Mouse (Mus musculus) lung, postnatal 36 days (tissue): Measurements from ENCODE around the gene Gm17662.

Source experiments
- DNase-seq: peaks from one replicate; pipeline ENCODE4 v3.0.0; 2022; ENCODE audit warnings: mixed read lengths

Gene Gm17662

DNA sequence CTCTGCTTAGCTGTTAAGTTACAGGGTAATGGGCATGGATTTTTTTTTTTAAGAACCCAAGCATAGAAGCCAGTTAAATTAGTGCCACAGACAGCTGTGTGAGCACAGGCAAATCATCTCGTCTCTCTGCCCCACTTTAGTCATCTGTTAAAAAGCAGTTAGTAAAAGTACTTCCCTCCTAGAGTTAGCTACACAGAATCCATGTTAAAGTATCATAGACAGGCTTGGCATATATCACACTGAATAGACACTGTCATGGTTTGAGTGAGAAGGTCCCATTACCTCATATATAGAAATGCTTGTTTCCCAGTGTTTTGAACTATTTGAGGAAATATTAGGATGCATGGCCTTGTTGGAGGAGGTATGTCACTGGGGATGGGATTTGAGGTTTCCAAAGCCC is at the start of gene Gm17662:
Gm17662 (plus strand) TSS at position 301 of the 400 bp plus-strand sequence.
- no peak for DNase-seq

DNA sequence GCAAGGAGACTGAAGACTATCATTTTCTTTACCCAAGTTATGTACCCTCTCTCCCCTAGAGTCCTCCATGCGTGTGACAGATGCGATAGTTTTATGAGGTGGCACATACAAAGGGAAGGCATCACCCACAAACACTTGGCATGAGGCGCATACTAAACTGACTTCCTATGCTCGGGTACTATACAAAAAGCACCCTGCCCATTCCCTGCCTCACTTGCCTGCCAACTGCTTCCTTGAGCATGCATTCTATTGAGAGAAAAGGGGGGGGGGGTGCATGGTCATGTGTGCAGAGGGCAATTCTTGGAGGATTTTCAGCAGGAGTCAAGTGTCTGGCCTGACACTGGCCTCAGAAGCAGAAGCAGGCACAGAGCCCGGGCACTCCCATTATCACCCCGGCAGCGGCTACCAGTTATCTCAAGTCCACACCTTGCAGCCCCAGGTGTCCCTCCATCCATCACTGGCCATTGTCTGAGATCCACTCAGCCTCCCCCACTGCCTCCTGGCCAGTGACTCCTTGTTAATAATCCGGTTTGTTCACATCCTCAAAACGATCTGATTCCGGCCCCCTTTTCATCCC is 46.3 kb upstream of the Gm17662 start:
- no peak for DNase-seq

GRCm38 (mm10) chr4:104813617-104814016 is 43.5 kb upstream of the Gm17662 start:
- DNase-seq, result no peak

GRCm38 (mm10) chr4:104816519-104817232 is 40.5 kb upstream of the Gm17662 start:
- DNase-seq, result no peak

GRCm38 (mm10) chr4:104817509-104817908 is 39.6 kb upstream of the Gm17662 start:
- DNase-seq, result no peak

GRCm38 (mm10) chr4:104818986-104819385 is 38.1 kb upstream of the Gm17662 start:
- no peak for DNase-seq

- DNase-seq, result no peak
Observed at GRCm38 (mm10) chr4:104819891-104820290, 37.2 kb upstream of the Gm17662 start.

GRCm38 (mm10) chr4:104823597-104824101 is 33.5 kb upstream of the Gm17662 start:
- no peak for DNase-seq

- no peak for DNase-seq
Observed at GRCm38 (mm10) chr4:104824381-104825077, 32.6 kb upstream of the Gm17662 start.

- DNase-seq, result no peak
Observed at GRCm38 (mm10) chr4:104828939-104829338, 28.2 kb upstream of the Gm17662 start.

GRCm38 (mm10) chr4:104835096-104835495 is 22.0 kb upstream of the Gm17662 start:
- no peak for DNase-seq

DNA sequence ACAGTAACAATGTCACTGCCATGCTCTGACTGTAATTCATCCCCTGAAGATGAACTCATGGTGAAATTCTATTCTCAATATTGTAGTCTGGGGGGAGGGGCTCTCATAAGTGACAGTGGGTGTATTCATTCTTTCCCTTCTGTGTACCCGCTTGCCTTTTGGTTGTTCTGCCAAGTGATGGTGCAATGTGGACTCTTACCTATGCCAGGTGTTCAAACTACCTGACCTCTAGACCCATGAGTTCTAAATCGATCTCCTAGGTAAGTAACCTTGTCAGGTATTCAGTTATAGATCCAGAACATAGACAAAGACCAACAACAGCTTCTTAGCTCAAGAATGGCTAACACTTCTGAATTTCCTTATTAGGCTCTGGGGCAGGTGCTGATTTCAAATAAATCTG is 18.8 kb upstream of the Gm17662 start:
- no peak for DNase-seq

GRCm38 (mm10) chr4:104842204-104842603 is 14.9 kb upstream of the Gm17662 start:
- DNase-seq, result no peak

GRCm38 (mm10) chr4:104843546-104843945 is 13.6 kb upstream of the Gm17662 start:
- DNase-seq, result no peak

DNA sequence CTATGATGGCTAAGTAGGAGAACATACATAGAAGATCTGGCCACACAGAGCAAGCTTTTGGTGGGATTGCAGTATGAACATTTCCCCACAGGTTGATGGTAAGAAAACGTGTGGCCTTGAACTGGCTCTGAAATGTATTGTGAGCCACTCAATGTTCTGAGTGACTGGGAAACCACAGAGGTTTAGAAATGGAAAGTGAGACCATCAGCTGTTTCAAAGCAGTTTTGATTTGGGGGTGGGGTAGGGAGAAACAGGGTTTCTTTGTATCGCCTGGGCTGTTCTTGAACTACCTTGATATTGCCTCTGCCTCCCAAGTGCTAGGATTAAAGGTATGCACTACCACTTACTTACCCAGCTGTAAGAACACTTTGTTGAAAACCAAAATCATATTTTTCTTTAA is 1.9 kb upstream of the Gm17662 start:
- no peak for DNase-seq

GRCm38 (mm10) chr4:104857823-104858222 is 694 bp downstream of the Gm17662 start:
- no peak for DNase-seq

GRCm38 (mm10) chr4:104861241-104861640 is 4.1 kb downstream of the Gm17662 start:
- no peak for DNase-seq

DNA sequence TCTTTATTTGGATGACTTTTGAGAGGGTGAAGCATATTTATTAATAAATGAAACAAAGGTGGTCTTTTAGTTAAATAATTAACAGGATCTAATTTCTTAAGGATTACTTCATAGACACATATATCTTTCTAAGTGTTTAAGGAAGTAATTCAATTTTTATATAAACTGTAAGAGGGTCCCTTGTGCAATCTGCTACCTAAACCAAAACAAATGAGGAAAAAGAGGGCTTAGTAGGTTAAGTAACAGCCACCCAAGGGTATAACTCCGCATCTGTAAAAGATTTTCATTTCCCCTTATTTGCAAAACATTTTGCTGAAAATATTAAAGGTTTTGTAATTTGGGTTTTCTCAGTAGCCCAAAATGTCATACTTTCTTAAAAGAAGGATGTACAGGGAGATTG is 7.3 kb downstream of the Gm17662 start:
- DNase-seq, result no peak

GRCm38 (mm10) chr4:104869581-104869980 is 12.5 kb downstream of the Gm17662 start:
- DNase-seq, result no peak

GRCm38 (mm10) chr4:104870196-104870595 is 13.1 kb downstream of the Gm17662 start:
- DNase-seq, result no peak

GRCm38 (mm10) chr4:104875832-104876231 is 18.7 kb downstream of the Gm17662 start:
- DNase-seq, result no peak

GRCm38 (mm10) chr4:104876323-104876722 is 19.2 kb downstream of the Gm17662 start, which contains the start of gene C8a:
Gene C8a, minus strand, starts transcription at chr4:104876398.
- no peak for DNase-seq

GRCm38 (mm10) chr4:104887486-104887885 is 30.4 kb downstream of the Gm17662 start:
- no peak for DNase-seq
